ENCODE assay signal across 9 mouse cellular contexts in genomic region chr1:153035328-153035944, GRCm38 (mm10).
A peak's percentile ranks its signal among the peaks of the same experiment; 100 is the strongest.
DNase-seq lines count a peak whose midpoint lies in the region; ATAC-seq and TF ChIP-seq lines count a peak whose summit lies in the region.
"Had no signal": no experiment of that assay in that cellular context is flagged by ENCODE, and none has a peak within 500 bp of the region (broad histone marks: within the 10 kb centered on the region; RNA-seq: fewer than 3 reads in every experiment).

No protein-coding gene starts in this region.

- H3K27ac ChIP-seq in ES-E14 (ENCODE audit: insufficient read depth, low read depth, low read length, poor library complexity, severe bottlenecking): no peak overlapping the region
- H3K27ac ChIP-seq in kidney, embryonic 16.5 days (ENCODE audit: low read length): 0 out of 2 replicates have a peak overlapping the region, but pooled peaks have one; percentile 61
- no peak overlapping the region for H3K27ac ChIP-seq in liver, postnatal 0 days (ENCODE audit: low read depth)
- peak overlapping the region; percentile 68 for H3K27ac ChIP-seq in neural tube, embryonic 15.5 days (replicated peaks)
- H3K27ac ChIP-seq: heart, embryonic 13.5 days had no signal

- H3K36me3 ChIP-seq in ES-E14 (ENCODE audit: control insufficient read depth, insufficient read depth, low read length, poor library complexity, severe bottlenecking): no peaks in the 10 kb centered on the region
- H3K36me3 ChIP-seq in kidney, embryonic 16.5 days (ENCODE audit: insufficient read depth, low read length): no peaks in the 10 kb centered on the region
- no peaks in the 10 kb centered on the region for H3K36me3 ChIP-seq in liver, postnatal 0 days (replicated peaks; ENCODE audit: insufficient read depth, low read length)
- H3K36me3 ChIP-seq in neural tube, embryonic 15.5 days: no peaks in the 10 kb centered on the region
- H3K36me3 ChIP-seq: heart, embryonic 13.5 days had no signal

- 38% methylated on average over 6 of the region's 6 CpGs for WGBS in kidney, embryonic 16.5 days
- WGBS in liver, postnatal 0 days (ENCODE audit: insufficient replicate concordance): 37% methylated on average over 6 of the region's 6 CpGs
- 30% methylated on average over 6 of the region's 6 CpGs for WGBS in neural tube, embryonic 15.5 days

- H3K27me3 ChIP-seq in kidney, embryonic 16.5 days (ENCODE audit: insufficient read depth, low read length): no peaks in the 10 kb centered on the region
- no peaks in the 10 kb centered on the region for H3K27me3 ChIP-seq in liver, postnatal 0 days (ENCODE audit: insufficient read depth, low read length)
- no peaks in the 10 kb centered on the region for H3K27me3 ChIP-seq in neural tube, embryonic 15.5 days (replicated peaks)
- H3K27me3 ChIP-seq: heart, embryonic 13.5 days had no signal

- ATAC-seq in frontal cortex, adult (ENCODE audit: low TSS enrichment): peak; percentile 66
- ATAC-seq in kidney, embryonic 16.5 days (ENCODE audit: low FRiP score, low TSS enrichment): peak; percentile 26
- ATAC-seq in liver, postnatal 0 days: no peak
- peak; percentile 16; the same call in 1 of the 2 replicates for ATAC-seq in neural tube, embryonic 15.5 days (ENCODE audit: low FRiP score)
- no peak for ATAC-seq in monocyte, adult 5-6 weeks (replicated peaks; ENCODE audit: insufficient number of reproducible peaks, low FRiP score, low TSS enrichment, poor library complexity, severe bottlenecking)

- no peaks in the 10 kb centered on the region for H3K9me3 ChIP-seq in ES-E14 (ENCODE audit: control insufficient read depth, insufficient read depth, low read depth, low read length)
- H3K9me3 ChIP-seq in kidney, embryonic 16.5 days (ENCODE audit: low read length): 0 out of 2 replicates have a peak, but pooled peaks cover 7% of the 10 kb centered on the region
- no peaks in the 10 kb centered on the region for H3K9me3 ChIP-seq in liver, postnatal 0 days (ENCODE audit: low read length)
- H3K9me3 ChIP-seq in neural tube, embryonic 15.5 days (replicated peaks): no peaks in the 10 kb centered on the region

- H3K4me2 ChIP-seq in kidney, embryonic 16.5 days (replicated peaks; ENCODE audit: low read depth, low read length): no peak overlapping the region; the same call in 1 of the 2 replicates
- no peak overlapping the region for H3K4me2 ChIP-seq in liver, postnatal 0 days (ENCODE audit: low read depth, low read length)
- no peak overlapping the region for H3K4me2 ChIP-seq in neural tube, embryonic 15.5 days
- H3K4me2 ChIP-seq: heart, embryonic 13.5 days had no signal

- peak; percentile 66 for TF ChIP-seq CTCF in liver, postnatal 0 days (IDR thresholded peaks at IDR 0.05; ENCODE audit: low read depth)

- peak; percentile 34 for DNase-seq in 416B (ENCODE audit: low read depth)
- DNase-seq in ES-E14 (ENCODE audit: low read depth, low spot score): peak; percentile 50
- DNase-seq in cerebellum, adult 8-10 months: peak; percentile 74
- peak; percentile 44 for DNase-seq in liver, postnatal 0 days

- in situ Hi-C loops in ES-E14 (cut with MboI; ENCODE audit: low sequenced_read_pairs in 2 of 2, unreplicated experiment in 2 of 2): no loop called here

- H3K9ac ChIP-seq in ES-E14 (ENCODE audit: insufficient read depth, low read depth, low read length, poor library complexity, severe bottlenecking): no peak overlapping the region; the same call in 1 of the 2 replicates
- H3K9ac ChIP-seq in kidney, embryonic 16.5 days (replicated peaks; ENCODE audit: low read length): no peak overlapping the region
- no peak overlapping the region for H3K9ac ChIP-seq in liver, postnatal 0 days (replicated peaks)
- H3K9ac ChIP-seq in neural tube, embryonic 15.5 days (replicated peaks): no peak overlapping the region
- H3K9ac ChIP-seq: heart, embryonic 13.5 days had no signal

- TF ChIP-seq EP300 in liver, postnatal 0 days (IDR thresholded peaks at IDR 0.05; ENCODE audit: low read depth): no peak

- H3K4me1 ChIP-seq in ES-E14 (ENCODE audit: control insufficient read depth in 2 of 2, insufficient read depth in 2 of 2, low read length in 2 of 2, poor library complexity in 1 of 2): peaks cover 7 to 36% of the 10 kb centered on the region in 2 experiments; a peak in 3 of 4 replicates
- H3K4me1 ChIP-seq in kidney, embryonic 16.5 days (ENCODE audit: insufficient read depth, low read length): peaks cover 4% of the 10 kb centered on the region; the same call in 1 of the 2 replicates
- no peaks in the 10 kb centered on the region for H3K4me1 ChIP-seq in liver, postnatal 0 days (ENCODE audit: insufficient read depth)
- peaks cover 51% of the 10 kb centered on the region for H3K4me1 ChIP-seq in neural tube, embryonic 15.5 days

- H3K4me3 ChIP-seq in ES-E14 (ENCODE audit: insufficient read depth in 1 of 2, low read depth in 1 of 2, low read length in 2 of 2, poor library complexity in 1 of 2, severe bottlenecking in 1 of 2): no peak overlapping the region
- H3K4me3 ChIP-seq in kidney, embryonic 16.5 days (ENCODE audit: low read length): no peak overlapping the region
- H3K4me3 ChIP-seq in liver, postnatal 0 days (ENCODE audit: low read depth, low read length): no peak overlapping the region
- no peak overlapping the region for H3K4me3 ChIP-seq in neural tube, embryonic 15.5 days (replicated peaks)
- H3K4me3 ChIP-seq: heart, embryonic 13.5 days had no signal

TF ChIP-seq in ES-E14, 5 proteins besides CTCF, POLR2A, EP300 and RAD21:
- TF ChIP-seq HCFC1 (IDR thresholded peaks at IDR 0.05; ENCODE audit: borderline replicate concordance, insufficient read depth, low read length): no peak
- no peak for TF ChIP-seq ZNF384 (IDR thresholded peaks at IDR 0.05; ENCODE audit: low read depth, low read length)
- 0 out of 2 replicates have a peak, but pooled peaks have one; percentile 12 for TF ChIP-seq ZC3H11A (IDR thresholded peaks at IDR 0.05; ENCODE audit: borderline replicate concordance, low read depth, low read length)

Comparison
In these comparisons a context has a peak if more than half of its experiments do, and no peak if none do; other contexts are left out.
1. H3K27ac ChIP-seq: peak in kidney, embryonic 16.5 days (single experiment) and neural tube, embryonic 15.5 days (single experiment); none in ES-E14 (single experiment) and liver, postnatal 0 days (single experiment).
2. ATAC-seq: peak in frontal cortex, adult (single experiment), kidney, embryonic 16.5 days (single experiment) and neural tube, embryonic 15.5 days (single experiment); none in liver, postnatal 0 days (single experiment) and monocyte, adult 5-6 weeks (single experiment).
3. Peak in every context shown above with its lines, with median percentiles within 50 percentile points of each other: DNase-seq.